Mouse (Mus musculus): ENCODE results near the gene Hps3. TPM values are rescaled to one million over a fixed set of nuclear protein-coding genes. Genes with fewer than 3 reads are reported as not detected.

The Hps3 gene
- polyA plus RNA-seq, 1 experiment from 2014 or later = 15.9 TPM

DNA sequence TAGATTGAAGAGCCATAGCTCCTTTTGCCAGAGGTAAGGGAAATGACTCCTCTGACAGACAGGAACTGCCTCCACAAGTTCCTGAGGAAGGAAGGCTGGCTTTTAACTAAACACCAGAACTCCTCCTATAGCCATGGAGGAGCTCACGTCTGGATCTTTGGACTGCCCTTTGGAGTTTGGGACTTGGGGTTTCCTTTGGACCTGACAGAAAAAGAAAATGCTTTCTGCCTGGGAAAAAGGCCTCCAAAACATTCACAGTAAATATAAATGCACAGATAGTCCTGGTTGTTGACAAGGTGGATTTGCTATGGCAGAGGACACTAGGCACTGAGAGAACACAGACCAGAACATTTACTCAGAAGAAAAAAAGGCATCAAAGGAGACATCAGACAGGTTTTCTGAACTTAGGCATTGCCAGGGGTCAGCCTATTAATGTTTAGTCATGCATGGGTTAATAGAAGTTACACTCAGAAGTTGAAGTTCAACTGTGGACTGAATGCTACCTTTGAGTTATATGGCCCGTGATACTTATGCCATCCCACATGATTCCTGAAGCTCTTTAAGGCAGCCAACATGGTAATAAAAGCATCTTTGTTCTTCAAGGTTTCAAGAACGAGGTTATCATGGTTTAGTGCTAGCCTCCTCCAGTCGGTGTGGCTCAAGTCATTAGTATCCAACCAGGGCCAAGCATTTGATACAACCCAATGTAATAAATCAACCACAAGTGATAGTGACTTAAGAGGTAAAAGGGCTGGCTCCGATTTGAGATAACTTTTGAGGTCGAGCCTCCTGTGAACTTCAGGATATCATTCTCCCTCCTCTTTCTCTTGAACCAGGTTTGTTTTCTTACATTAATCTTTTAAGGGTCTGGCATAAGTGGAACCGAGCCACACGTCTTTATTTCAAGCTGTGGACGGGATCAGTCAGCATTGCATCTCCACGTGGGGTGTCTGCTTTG, 1.1 kb downstream of the Hps3 start:
- Histone ChIP-seq H3K9ac (ENCODE audit: low read depth, low read length) (peak overlapping the region; percentile 69; the same call in 1 of the 2 replicates), H3K4me2 (replicated peaks; ENCODE audit: low read depth, low read length) (peak overlapping the region; percentile 70), H3K4me3 (ENCODE audit: low read depth, low read length) (peak overlapping the region; percentile 76), H3K27ac (ENCODE audit: low read depth, low read length) (no peak overlapping the region), H3K4me1 (replicated peaks; ENCODE audit: control insufficient read depth, insufficient read depth, low read length) (no peaks in the 10 kb centered on the region), H3K9me3 (ENCODE audit: control insufficient read depth, low read length) (no peaks in the 10 kb centered on the region), H3K36me3 (ENCODE audit: control insufficient read depth, insufficient read depth, low read length) (no peaks in the 10 kb centered on the region), H3K27me3 (ENCODE audit: control insufficient read depth, insufficient read depth, low read length) (no peaks in the 10 kb centered on the region)
- no peak; the same call in 1 of the 2 replicates for ATAC-seq (ENCODE audit: low FRiP score)
- 24% methylated on average over 10 of the region's 10 CpGs for WGBS
- no peak for DNase-seq (ENCODE audit: low spot score)

DNA sequence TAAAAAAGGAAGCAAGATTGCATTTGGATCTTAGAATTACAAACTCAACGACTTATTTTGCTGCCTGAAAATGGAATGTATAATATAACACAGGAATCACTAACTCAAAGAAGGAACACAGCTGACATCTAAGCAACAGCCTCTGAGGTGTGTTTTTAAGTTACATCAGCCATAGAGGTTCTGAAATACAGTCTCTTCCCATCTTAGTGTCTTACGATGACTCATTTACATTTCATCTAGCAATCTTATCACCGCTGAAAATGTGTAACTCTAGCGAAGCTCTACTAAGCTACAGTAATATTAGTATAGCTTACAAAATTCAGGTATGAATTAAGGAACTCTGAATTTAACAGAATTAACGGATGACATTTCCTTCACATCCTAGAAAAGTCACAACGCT, 4.3 kb downstream of the Hps3 start:
- Histone ChIP-seq H3K9me3 (ENCODE audit: control insufficient read depth, low read length) (no peaks in the 10 kb centered on the region), H3K4me2 (replicated peaks; ENCODE audit: low read depth, low read length) (no peak overlapping the region), H3K36me3 (ENCODE audit: control insufficient read depth, insufficient read depth, low read length) (no peaks in the 10 kb centered on the region), H3K27ac (ENCODE audit: low read depth, low read length) (no peak overlapping the region), H3K4me1 (replicated peaks; ENCODE audit: control insufficient read depth, insufficient read depth, low read length) (no peaks in the 10 kb centered on the region), H3K27me3 (ENCODE audit: control insufficient read depth, insufficient read depth, low read length) (no peaks in the 10 kb centered on the region), H3K4me3 (ENCODE audit: low read depth, low read length) (no peak overlapping the region), H3K9ac (ENCODE audit: low read depth, low read length) (no peak overlapping the region)
- no peak for DNase-seq (ENCODE audit: low spot score)
- 94% methylated on average over 6 of the region's 6 CpGs for WGBS
- no peak for ATAC-seq (ENCODE audit: low FRiP score)

DNA sequence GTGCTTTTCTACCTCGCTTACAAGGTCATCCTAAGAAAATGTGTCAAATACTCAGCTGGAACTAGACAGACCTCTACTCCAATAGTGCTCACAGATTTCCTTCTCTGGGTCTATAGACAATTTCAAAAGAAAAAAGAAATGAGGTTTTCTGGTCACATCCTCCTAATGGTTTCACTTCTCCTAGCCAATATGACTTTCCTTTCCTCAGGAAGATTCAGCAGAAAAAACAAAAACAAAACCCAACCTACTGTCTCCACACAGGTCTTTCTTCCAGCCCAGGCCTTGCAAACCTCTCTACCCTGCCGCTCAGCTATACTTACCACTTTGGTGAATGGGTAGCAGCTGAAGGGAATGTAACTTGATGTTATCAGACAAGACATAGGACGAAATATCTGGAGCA, 6.5 kb downstream of the Hps3 start:
- no peak overlapping the region for H3K4me3 ChIP-seq (ENCODE audit: low read depth, low read length)
- H3K36me3 ChIP-seq (ENCODE audit: control insufficient read depth, insufficient read depth, low read length) = peaks cover 4% of the 10 kb centered on the region; the same call in 1 of the 2 replicates
- H3K9ac ChIP-seq (ENCODE audit: low read depth, low read length) = no peak overlapping the region
- no peaks in the 10 kb centered on the region for H3K9me3 ChIP-seq (ENCODE audit: control insufficient read depth, low read length)
- no peak overlapping the region for H3K27ac ChIP-seq (ENCODE audit: low read depth, low read length)
- H3K4me1 ChIP-seq (replicated peaks; ENCODE audit: control insufficient read depth, insufficient read depth, low read length) = no peaks in the 10 kb centered on the region
- no peaks in the 10 kb centered on the region for H3K27me3 ChIP-seq (ENCODE audit: control insufficient read depth, insufficient read depth, low read length)
- no peak overlapping the region for H3K4me2 ChIP-seq (replicated peaks; ENCODE audit: low read depth, low read length)
- no peak for DNase-seq (ENCODE audit: low spot score)
- no peak for ATAC-seq (ENCODE audit: low FRiP score)
- 92% methylated on average over 3 of the region's 3 CpGs for WGBS

DNA sequence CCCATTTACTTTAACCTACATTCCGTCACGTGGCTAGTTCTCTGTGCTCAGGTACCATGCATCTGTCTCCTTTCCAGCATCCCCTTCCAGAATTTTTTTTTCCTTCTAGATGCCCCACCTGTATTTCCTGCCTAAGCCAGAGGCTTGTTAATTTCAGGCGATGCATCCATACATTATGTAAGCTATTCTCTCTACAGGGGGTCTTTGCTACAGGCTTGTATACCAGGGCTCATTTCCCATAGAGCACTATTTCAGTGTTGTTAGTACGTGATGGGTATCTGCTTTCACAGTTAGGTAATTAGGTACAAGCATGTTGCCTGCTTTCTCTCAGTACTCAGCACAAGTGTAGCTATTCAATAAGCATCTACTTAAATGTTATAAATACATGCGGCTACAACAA, 7.3 kb downstream of the Hps3 start:
- DNase-seq (ENCODE audit: low spot score) (no peak), ATAC-seq (ENCODE audit: low FRiP score) (no peak)
- no peak overlapping the region for H3K27ac ChIP-seq (ENCODE audit: low read depth, low read length)
- H3K4me2 ChIP-seq (replicated peaks; ENCODE audit: low read depth, low read length) = no peak overlapping the region
- H3K9me3 ChIP-seq (ENCODE audit: control insufficient read depth, low read length) = no peaks in the 10 kb centered on the region
- no peak overlapping the region for H3K9ac ChIP-seq (ENCODE audit: low read depth, low read length)
- 91% methylated on average over 5 of the region's 5 CpGs for WGBS
- H3K4me1 ChIP-seq (replicated peaks; ENCODE audit: control insufficient read depth, insufficient read depth, low read length) = no peaks in the 10 kb centered on the region
- H3K27me3 ChIP-seq (ENCODE audit: control insufficient read depth, insufficient read depth, low read length) = no peaks in the 10 kb centered on the region
- no peak overlapping the region for H3K4me3 ChIP-seq (ENCODE audit: low read depth, low read length)
- peaks cover 4% of the 10 kb centered on the region; the same call in 1 of the 2 replicates for H3K36me3 ChIP-seq (ENCODE audit: control insufficient read depth, insufficient read depth, low read length)

DNA sequence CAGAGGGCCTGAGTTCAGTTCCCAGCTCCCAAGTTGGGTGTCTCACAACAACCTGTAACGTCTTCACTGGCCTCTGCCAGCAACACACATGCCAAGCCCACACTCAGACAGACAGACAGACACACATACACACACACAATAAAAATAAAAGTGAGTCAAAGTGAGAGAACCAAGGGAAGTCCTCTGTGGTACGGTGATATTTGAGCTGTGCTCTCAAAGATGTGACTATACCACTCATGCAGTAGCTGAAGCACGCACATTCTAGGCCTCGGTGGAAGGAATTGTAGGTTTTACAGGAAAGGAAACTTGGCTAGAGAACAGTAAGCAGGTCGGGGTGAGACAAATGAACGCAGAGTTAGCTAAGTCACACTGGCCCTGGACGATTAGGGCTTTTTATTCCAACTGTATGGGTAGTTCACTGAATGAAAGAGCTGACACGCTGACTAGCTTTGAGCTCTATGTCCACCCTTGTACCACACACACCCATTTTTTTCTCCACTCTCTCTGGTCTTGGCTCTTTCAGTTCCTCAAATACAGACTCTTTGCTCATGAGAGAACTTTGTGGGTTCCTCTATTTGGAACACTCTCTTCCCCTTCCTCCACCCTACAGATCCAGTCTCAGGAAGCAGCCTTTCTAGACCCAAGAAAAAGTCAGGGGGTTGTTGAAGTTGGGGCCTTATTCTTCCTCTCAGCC, 8.0 kb downstream of the Hps3 start:
- H3K9ac ChIP-seq (ENCODE audit: low read depth, low read length) = no peak overlapping the region
- no peak overlapping the region for H3K27ac ChIP-seq (ENCODE audit: low read depth, low read length)
- 95% methylated on average over 8 of the region's 8 CpGs for WGBS
- no peaks in the 10 kb centered on the region for H3K9me3 ChIP-seq (ENCODE audit: control insufficient read depth, low read length)
- H3K36me3 ChIP-seq (ENCODE audit: control insufficient read depth, insufficient read depth, low read length) = peaks cover 4% of the 10 kb centered on the region; the same call in 1 of the 2 replicates
- no peak overlapping the region for H3K4me3 ChIP-seq (ENCODE audit: low read depth, low read length)
- H3K4me1 ChIP-seq (replicated peaks; ENCODE audit: control insufficient read depth, insufficient read depth, low read length) = no peaks in the 10 kb centered on the region
- no peak for ATAC-seq (ENCODE audit: low FRiP score)
- H3K4me2 ChIP-seq (replicated peaks; ENCODE audit: low read depth, low read length) = no peak overlapping the region
- no peak for DNase-seq (ENCODE audit: low spot score)
- no peaks in the 10 kb centered on the region for H3K27me3 ChIP-seq (ENCODE audit: control insufficient read depth, insufficient read depth, low read length)

DNA sequence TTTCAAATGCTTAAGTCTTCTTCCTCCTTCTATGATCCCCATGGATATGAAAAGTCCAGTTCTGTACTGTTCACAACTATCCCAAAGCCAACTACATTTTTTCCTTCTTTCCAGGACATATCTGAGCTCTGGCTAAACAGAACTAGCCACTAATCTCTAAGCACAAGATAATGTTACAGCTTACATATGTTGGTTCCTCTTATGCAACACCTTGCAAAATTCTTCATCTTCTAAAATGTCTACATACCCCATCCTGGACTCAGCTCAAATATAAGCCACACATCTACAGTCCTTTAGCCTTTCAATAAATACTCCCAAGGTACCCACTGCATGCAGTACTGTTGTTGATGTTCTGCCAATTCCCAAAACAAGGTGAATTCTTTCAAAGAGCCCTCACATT, 8.6 kb downstream of the Hps3 start:
- DNase-seq (ENCODE audit: low spot score) (no peak), ATAC-seq (ENCODE audit: low FRiP score) (no peak)
- Histone ChIP-seq H3K4me2 (replicated peaks; ENCODE audit: low read depth, low read length) (no peak overlapping the region), H3K9me3 (ENCODE audit: control insufficient read depth, low read length) (no peaks in the 10 kb centered on the region), H3K4me1 (replicated peaks; ENCODE audit: control insufficient read depth, insufficient read depth, low read length) (no peaks in the 10 kb centered on the region), H3K27me3 (ENCODE audit: control insufficient read depth, insufficient read depth, low read length) (no peaks in the 10 kb centered on the region), H3K27ac (ENCODE audit: low read depth, low read length) (no peak overlapping the region), H3K4me3 (ENCODE audit: low read depth, low read length) (no peak overlapping the region), H3K9ac (ENCODE audit: low read depth, low read length) (no peak overlapping the region), H3K36me3 (ENCODE audit: control insufficient read depth, insufficient read depth, low read length) (peaks cover 4% of the 10 kb centered on the region; the same call in 1 of the 2 replicates)

DNA sequence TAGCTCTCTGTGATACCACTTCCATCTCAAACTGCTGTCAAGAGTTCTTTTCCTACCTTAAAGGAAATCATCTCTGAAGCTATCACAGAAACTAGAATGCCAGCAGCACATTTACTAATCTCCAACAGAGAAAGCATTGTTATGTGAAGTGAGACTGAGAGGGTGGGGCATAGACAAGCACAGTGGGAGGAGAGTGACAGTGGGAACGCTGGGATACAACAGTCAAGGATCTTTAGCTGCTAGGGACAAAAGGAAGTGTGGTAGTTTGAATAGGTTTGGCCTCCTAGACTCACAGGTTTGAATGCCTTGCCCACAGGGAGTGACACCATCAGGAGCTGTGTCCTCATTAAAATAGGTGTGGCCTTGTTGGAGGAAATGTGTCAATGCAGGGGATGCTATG, 11.3 kb downstream of the Hps3 start:
- Histone ChIP-seq H3K27ac (ENCODE audit: low read depth, low read length) (no peak overlapping the region), H3K4me2 (replicated peaks; ENCODE audit: low read depth, low read length) (no peak overlapping the region), H3K9ac (ENCODE audit: low read depth, low read length) (no peak overlapping the region), H3K9me3 (ENCODE audit: control insufficient read depth, low read length) (no peaks in the 10 kb centered on the region), H3K4me3 (ENCODE audit: low read depth, low read length) (no peak overlapping the region), H3K27me3 (ENCODE audit: control insufficient read depth, insufficient read depth, low read length) (no peaks in the 10 kb centered on the region), H3K4me1 (replicated peaks; ENCODE audit: control insufficient read depth, insufficient read depth, low read length) (no peaks in the 10 kb centered on the region), H3K36me3 (ENCODE audit: control insufficient read depth, insufficient read depth, low read length) (peaks cover 4% of the 10 kb centered on the region; the same call in 1 of the 2 replicates)
- ATAC-seq (ENCODE audit: low FRiP score) (no peak), DNase-seq (ENCODE audit: low spot score) (no peak)
- WGBS = 33% methylated on average over 1 of the region's 1 CpGs

DNA sequence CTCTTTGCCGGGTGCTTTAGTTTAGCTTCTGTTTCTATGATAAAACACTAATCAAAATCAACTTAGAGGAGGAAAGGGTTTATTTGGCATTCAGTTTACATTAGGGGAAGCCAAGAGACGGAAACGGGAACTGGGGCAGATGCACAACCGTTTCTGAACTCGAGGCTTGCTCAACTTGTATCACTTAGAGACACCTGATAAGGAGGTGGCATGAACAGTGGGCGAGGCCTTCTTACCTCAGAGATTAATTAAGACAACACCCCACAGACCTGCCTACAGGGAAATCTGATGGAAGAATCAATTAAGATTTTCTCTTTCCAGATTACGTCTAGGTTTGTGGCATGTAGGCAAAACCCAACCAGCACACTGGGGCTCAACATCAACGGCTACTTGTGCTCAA, 17.0 kb downstream of the Hps3 start:
- WGBS = 92% methylated on average over 8 of the region's 8 CpGs
- H3K36me3 ChIP-seq (ENCODE audit: control insufficient read depth, insufficient read depth, low read length) = no peaks in the 10 kb centered on the region
- H3K9ac ChIP-seq (ENCODE audit: low read depth, low read length) = no peak overlapping the region
- no peaks in the 10 kb centered on the region for H3K27me3 ChIP-seq (ENCODE audit: control insufficient read depth, insufficient read depth, low read length)
- no peak overlapping the region for H3K4me3 ChIP-seq (ENCODE audit: low read depth, low read length)
- H3K27ac ChIP-seq (ENCODE audit: low read depth, low read length) = no peak overlapping the region
- no peaks in the 10 kb centered on the region for H3K4me1 ChIP-seq (replicated peaks; ENCODE audit: control insufficient read depth, insufficient read depth, low read length)
- no peak overlapping the region for H3K4me2 ChIP-seq (replicated peaks; ENCODE audit: low read depth, low read length)
- no peak for DNase-seq (ENCODE audit: low spot score)
- no peak for ATAC-seq (ENCODE audit: low FRiP score)
- no peaks in the 10 kb centered on the region for H3K9me3 ChIP-seq (ENCODE audit: control insufficient read depth, low read length)
